Mouse (Mus musculus) G1E (cell line): ENCODE measurements around the gene Ufd1. TPM values are rescaled to one million over a fixed set of nuclear protein-coding genes. Genes with fewer than 3 reads are reported as not detected.
A peak's percentile ranks its signal among the peaks of the same experiment; 100 is the strongest.

Experiments
- ATAC-seq: 2 replicates; pipeline ENCODE4 v1.8.0; 2016; ENCODE audit warnings: mild to moderate bottlenecking; ENCODE audit not compliant: insufficient number of reproducible peaks, poor library complexity, low FRiP score, severe bottlenecking; ENCODE audit errors: extremely low read depth
- DNase-seq: peaks from one replicate; pipeline ENCODE4 v3.0.0; 2012; ENCODE audit warnings: low spot score
- H3K27me3 ChIP-seq: 2 replicates; pipeline ENCODE4 v1.6.1; 2012; ENCODE audit warnings: mild to moderate bottlenecking, low read length, inconsistent platforms; ENCODE audit not compliant: insufficient read depth
- H3K36me3 ChIP-seq: replicated peaks from 2 replicates; pipeline ENCODE3; 2012; ENCODE audit warnings: mild to moderate bottlenecking, inconsistent platforms
- H3K4me1 ChIP-seq: 2 replicates; pipeline ENCODE4 v1.6.1; 2012; ENCODE audit warnings: low read depth, low read length, inconsistent platforms, mixed read lengths; ENCODE audit not compliant: insufficient read depth
- H3K4me3 ChIP-seq: 2 replicates; pipeline ENCODE4 v1.5.1; 2012; ENCODE audit warnings: low read depth, mild to moderate bottlenecking, inconsistent platforms, low read length, moderate library complexity, mixed read lengths
- H3K9me3 ChIP-seq: replicated peaks from 2 replicates; pipeline ENCODE4 v1.6.1; 2012; ENCODE audit warnings: inconsistent platforms
- CTCF ChIP-seq: IDR thresholded peaks from 2 replicates; pipeline ENCODE4 v1.5.1; 2012; ENCODE audit warnings: low read depth, low read length, inconsistent platforms, mixed read lengths
- GATA1 ChIP-seq: IDR thresholded peaks from 2 replicates; pipeline ENCODE4 v1.6.1; 2012; ENCODE audit warnings: borderline replicate concordance, low read length, inconsistent platforms, mixed read lengths
- GATA2 ChIP-seq: IDR thresholded peaks from 2 replicates; pipeline ENCODE4 v1.6.1; 2012; ENCODE audit warnings: low read depth, low read length, inconsistent platforms, borderline replicate concordance
- POLR2AphosphoS5 ChIP-seq: IDR thresholded peaks from 2 replicates; pipeline ENCODE4 v1.6.1; 2012; ENCODE audit warnings: low read depth, low read length, inconsistent platforms; ENCODE audit not compliant: insufficient replicate concordance
- TAL1 ChIP-seq: conservative IDR thresholded peaks from 2 replicates; pipeline ENCODE4 v1.6.1; 2012; ENCODE audit warnings: low read depth, low read length, inconsistent platforms, mixed read lengths
- polyA plus RNA-seq: library from polyadenylated mRNA; stranded (reverse); fragments of >175 nt; gene quantifications from 2 replicates; pipeline ENCODE4 v1.2.3, GENCODE M21; 2012
- total RNA-seq, 2 experiments: library from RNA; stranded (forward) in 1 of 2; stranded (reverse) in 1 of 2; fragments of 200-1000 nt in 1 of 2; fragments of >200 nt in 1 of 2; fragmentation: Nextera tagmentation in 1 of 2; gene quantifications; 2 replicates each; pipeline ENCODE4 v1.2.3; 2014 to 2017

The Ufd1 gene
- total and polyA plus RNA-seq, 3 experiments = 7.6 to 78.3 (median 70.9) TPM

GRCm38 (mm10) chr16:18786652-18787051 is 24.9 kb upstream of the Ufd1 start:
- DNase-seq = no peak
- no peak for TF ChIP-seq GATA1
- no peak for TF ChIP-seq TAL1
- TF ChIP-seq GATA2 = no peak
- TF ChIP-seq CTCF = no peak
- peaks cover 95% of the 10 kb centered on the region for H3K36me3 ChIP-seq

GRCm38 (mm10) chr16:18788627-18789406 is 22.8 kb upstream of the Ufd1 start:
- ATAC-seq (no peak), DNase-seq (no peak)
- Histone ChIP-seq H3K4me1 (peaks cover 37% of the 10 kb centered on the region), H3K9me3 (no peaks in the 10 kb centered on the region), H3K36me3 (peaks cover 97% of the 10 kb centered on the region), H3K4me3 (no peak overlapping the region), H3K27me3 (no peaks in the 10 kb centered on the region)
- TF ChIP-seq GATA1 (no peak), POLR2AphosphoS5 (no peak), CTCF (no peak), TAL1 (no peak), GATA2 (no peak)

More at GRCm38 (mm10) chr16:18786652-18787051, 24.9 kb upstream of the Ufd1 start:
- 0 out of 2 replicates have a peak overlapping the region, but pooled peaks have one; percentile 3 for H3K4me3 ChIP-seq
- H3K27me3 ChIP-seq = no peaks in the 10 kb centered on the region
- ATAC-seq = no peak
- peaks cover 37% of the 10 kb centered on the region for H3K4me1 ChIP-seq
- H3K9me3 ChIP-seq = no peaks in the 10 kb centered on the region

DNA sequence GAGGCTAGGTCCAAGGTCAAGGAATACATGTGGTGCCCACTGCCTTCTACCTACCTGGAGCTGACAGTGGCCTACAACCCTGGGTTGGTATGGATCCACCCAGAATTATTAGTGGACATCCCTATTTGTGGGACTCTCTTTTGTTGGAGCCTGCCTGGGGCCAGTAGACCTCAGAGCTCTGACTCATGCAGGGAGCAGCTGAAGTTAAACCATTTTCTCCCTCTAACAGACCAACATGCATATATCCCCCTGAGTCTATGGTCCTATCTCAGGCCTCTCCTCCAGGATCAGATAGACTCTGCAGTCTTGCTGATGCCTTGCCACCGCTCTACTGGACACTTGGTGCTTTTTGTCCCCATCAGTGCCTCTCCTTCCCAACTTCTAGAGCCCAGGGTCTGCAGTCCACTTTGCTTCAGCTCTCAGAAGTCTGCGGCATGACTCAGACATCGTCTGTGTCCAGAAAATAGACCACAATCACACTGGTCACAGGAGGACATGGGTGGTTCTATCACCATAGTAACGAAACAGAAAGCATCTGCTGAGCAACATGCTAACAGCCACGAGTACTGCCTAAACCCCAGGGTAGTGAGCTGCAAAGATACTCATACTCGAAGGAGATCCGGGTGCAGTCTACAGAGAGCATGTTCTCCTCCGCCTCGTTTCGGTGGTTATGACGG is 16.2 kb upstream of the Ufd1 start:
- TF ChIP-seq POLR2AphosphoS5 (no peak), TAL1 (no peak), CTCF (no peak), GATA1 (no peak), GATA2 (no peak)
- H3K4me3 ChIP-seq = no peak overlapping the region
- no peaks in the 10 kb centered on the region for H3K9me3 ChIP-seq
- DNase-seq = no peak
- ATAC-seq = no peak
- H3K27me3 ChIP-seq = no peaks in the 10 kb centered on the region
- no peaks in the 10 kb centered on the region for H3K4me1 ChIP-seq
- H3K36me3 ChIP-seq = peaks cover 99% of the 10 kb centered on the region

GRCm38 (mm10) chr16:18796645-18797044 is 14.9 kb upstream of the Ufd1 start:
- TF ChIP-seq CTCF (no peak), TAL1 (no peak), GATA2 (no peak), POLR2AphosphoS5 (no peak), GATA1 (no peak)
- Histone ChIP-seq H3K27me3 (no peaks in the 10 kb centered on the region), H3K9me3 (no peaks in the 10 kb centered on the region), H3K36me3 (peaks cover 99% of the 10 kb centered on the region), H3K4me1 (no peaks in the 10 kb centered on the region), H3K4me3 (no peak overlapping the region)
- DNase-seq (no peak), ATAC-seq (no peak)

DNA sequence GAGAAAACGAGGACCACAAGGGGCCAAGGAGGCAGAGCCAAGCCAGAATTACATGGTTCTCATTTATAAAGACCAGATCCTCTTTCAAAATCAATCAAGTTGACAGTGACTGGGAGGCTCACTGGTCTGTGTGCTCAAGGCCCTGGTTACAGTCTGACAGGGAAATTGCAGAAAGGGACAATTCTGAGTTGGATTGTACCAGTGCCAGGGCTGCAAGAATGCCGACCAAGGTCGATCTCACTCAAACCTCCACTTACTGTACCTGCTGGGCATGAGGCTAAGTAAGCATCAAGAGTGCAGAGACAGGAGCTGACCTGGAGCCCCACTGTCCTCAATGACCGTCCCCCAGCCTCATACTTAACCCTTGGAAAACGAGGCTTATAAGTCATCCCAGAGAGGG is 13.4 kb upstream of the Ufd1 start:
- Histone ChIP-seq H3K36me3 (peaks cover 93% of the 10 kb centered on the region), H3K27me3 (no peaks in the 10 kb centered on the region), H3K9me3 (no peaks in the 10 kb centered on the region), H3K4me1 (no peaks in the 10 kb centered on the region), H3K4me3 (no peak overlapping the region)
- TF ChIP-seq TAL1 (no peak), GATA1 (no peak)
- ATAC-seq = no peak
- DNase-seq = no peak

DNA sequence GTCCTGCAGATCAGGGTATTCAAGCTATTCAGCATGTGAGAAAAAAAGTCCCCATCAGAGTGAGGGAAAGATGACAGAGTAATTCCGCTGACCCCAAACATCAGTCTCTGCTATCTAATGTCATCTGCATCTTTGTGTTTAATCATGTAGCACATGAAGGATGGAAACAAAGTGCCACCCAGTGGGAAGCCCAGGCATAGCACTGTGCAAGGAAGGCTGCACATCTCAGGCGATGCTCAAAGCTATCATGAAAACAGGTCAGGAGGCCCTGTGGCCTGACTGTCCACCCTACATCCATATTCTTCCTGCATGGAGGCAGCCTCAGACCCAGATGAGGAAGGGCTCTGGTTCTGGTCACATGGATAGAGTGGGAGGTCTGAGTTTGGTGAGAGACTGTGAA is 12.7 kb upstream of the Ufd1 start:
- ATAC-seq = no peak
- no peaks in the 10 kb centered on the region for H3K9me3 ChIP-seq
- H3K4me3 ChIP-seq = no peak overlapping the region
- no peak for DNase-seq
- no peaks in the 10 kb centered on the region for H3K4me1 ChIP-seq
- no peaks in the 10 kb centered on the region for H3K27me3 ChIP-seq
- TF ChIP-seq TAL1 (no peak), POLR2AphosphoS5 (no peak), GATA1 (no peak), CTCF (no peak), GATA2 (no peak)
- H3K36me3 ChIP-seq = peaks cover 90% of the 10 kb centered on the region
